Mouse (Mus musculus) megakaryocyte-erythroid progenitor cell, adult 5 weeks (primary cell): ENCODE data around the gene Ceacam1. TPM values are rescaled to one million over a fixed set of nuclear protein-coding genes. Genes with fewer than 3 reads are reported as not detected.

Experiments used
- polyA plus RNA-seq: library from polyadenylated mRNA; stranded (reverse); fragments of >175 nt; gene quantifications from 2 replicates; pipeline ENCODE4 v1.2.3, GENCODE M21; 2012

Gene Ceacam1
- polyA plus RNA-seq: 3.6 and 5.0 TPM in 2 replicates

DNA sequence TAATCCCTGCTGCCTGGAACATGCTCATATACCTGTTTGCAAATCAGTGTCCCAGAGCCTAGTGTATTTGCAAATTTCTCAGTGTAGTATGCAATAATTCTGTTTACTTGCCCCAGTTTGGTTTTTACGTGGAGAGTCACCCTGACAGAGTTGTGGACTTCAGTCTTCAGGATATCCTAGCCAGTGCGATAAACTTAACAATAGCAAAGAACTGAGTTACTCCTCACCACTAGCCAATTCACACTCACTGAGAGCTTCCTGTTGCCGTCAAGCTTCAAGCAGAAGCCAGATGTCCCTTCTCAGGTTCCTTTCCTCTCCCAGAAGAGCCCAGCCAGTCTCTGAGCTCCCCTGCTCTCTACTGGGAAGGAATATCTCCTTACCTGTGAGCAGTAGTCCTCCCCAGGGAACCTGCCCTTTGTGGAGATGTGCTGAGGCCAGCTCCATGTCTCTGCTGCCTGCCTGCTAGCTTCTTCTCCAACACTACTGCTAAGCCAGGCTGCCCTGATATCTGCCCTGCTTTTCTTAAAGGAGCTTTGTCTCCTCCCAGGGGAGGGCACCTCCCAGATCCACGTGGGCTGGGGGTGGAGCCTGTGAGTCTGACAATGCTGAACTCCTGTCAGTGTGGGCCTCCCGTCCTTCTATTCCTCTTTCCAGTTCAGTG lies at the start of gene Ceacam1:
Gene Ceacam1, minus strand, starts transcription at position 513 of the 661 bp plus-strand sequence.

GRCm38 (mm10) chr7:25412833-25413441 lies 64.5 kb downstream of the Ceacam1 start, which contains the start of gene Cxcl17:
Gene Cxcl17 (minus strand): TSS chr7:25412886.

Other genes with a start within 250 kb of the Ceacam1 start
- 140 TPM in 2 replicates for gene Gsk3a, start 239.8 kb downstream of the Ceacam1 start, polyA plus RNA-seq
- gene Erf, start 226.8 kb downstream of the Ceacam1 start, polyA plus RNA-seq: 181 and 188 TPM in 2 replicates
- 471 and 510 TPM in 2 replicates for gene Cic, start 209.9 kb downstream of the Ceacam1 start, polyA plus RNA-seq
- 40.1 and 47.3 TPM in 2 replicates for gene Pafah1b3, start 179.6 kb downstream of the Ceacam1 start, polyA plus RNA-seq
- gene Prr19, start 176.2 kb downstream of the Ceacam1 start, polyA plus RNA-seq: 0.06 and 0.29 TPM in 2 replicates
- 0.12 and 0.65 TPM in 2 replicates for gene Tmem145, start 171.5 kb downstream of the Ceacam1 start, polyA plus RNA-seq
- gene Megf8, start 160.4 kb downstream of the Ceacam1 start, polyA plus RNA-seq: 12.6 and 17.7 TPM in 2 replicates
- gene Cnfn, start 107.9 kb downstream of the Ceacam1 start, polyA plus RNA-seq: not detected in 2 replicates
- 23.8 and 28.8 TPM in 2 replicates for gene Lipe, start 78.9 kb downstream of the Ceacam1 start, polyA plus RNA-seq
- not detected in 2 replicates for gene Cxcl17, start 64.7 kb downstream of the Ceacam1 start, polyA plus RNA-seq
- gene Ceacam2, start 62.3 kb upstream of the Ceacam1 start, polyA plus RNA-seq: 0.04 TPM in 1 of 2 replicates, not detected in the other
- not detected in 2 replicates for gene Erich4, start 138.3 kb upstream of the Ceacam1 start, polyA plus RNA-seq
- 46.7 and 53.3 TPM in 2 replicates for gene Dmac2, start 141.8 kb upstream of the Ceacam1 start, polyA plus RNA-seq
- 23.4 and 41.7 TPM in 2 replicates for gene B3gnt8, start 149.1 kb upstream of the Ceacam1 start, polyA plus RNA-seq
- gene Bckdha, start 181.4 kb upstream of the Ceacam1 start, polyA plus RNA-seq: 101 TPM in 2 replicates
- gene Exosc5, start 181.6 kb upstream of the Ceacam1 start, polyA plus RNA-seq: 342 and 378 TPM in 2 replicates
- gene Tmem91, start 197.6 kb upstream of the Ceacam1 start, polyA plus RNA-seq: 0.66 and 0.83 TPM in 2 replicates
- gene B9d2, start 203.2 kb upstream of the Ceacam1 start, polyA plus RNA-seq: 95.6 and 108 TPM in 2 replicates
- 1,389 and 1,401 TPM in 2 replicates for gene Tgfb1, start 209.4 kb upstream of the Ceacam1 start, polyA plus RNA-seq
- 84.5 and 100 TPM in 2 replicates for gene Ccdc97, start 241.5 kb upstream of the Ceacam1 start, polyA plus RNA-seq